Mouse (Mus musculus) cortical plate, adult 2 months (tissue): ENCODE measurements around the gene Klhl42.

Experiments
- CTCF ChIP-seq: fragments of 200-500 bp; IDR thresholded peaks from 2 replicates; pipeline ENCODE4 v1.5.1; 2011; ENCODE audit warnings: mild to moderate bottlenecking, control low read depth, low read length; ENCODE audit not compliant: insufficient read depth; ENCODE audit errors: extremely low read depth
- POLR2A ChIP-seq: fragments of 200-500 bp; IDR thresholded peaks from 2 replicates; pipeline ENCODE4 v1.6.1; 2011; ENCODE audit warnings: mild to moderate bottlenecking, low read length, control low read depth; ENCODE audit not compliant: insufficient read depth; ENCODE audit errors: extremely low read depth

- TF ChIP-seq CTCF = no peak
- TF ChIP-seq POLR2A = no peak
These were observed 39.5 kb upstream of the Klhl42 start for GRCm38 (mm10) chr6:147051666-147052065.
